Mouse (Mus musculus) brown adipose tissue, adult 24 weeks (tissue): ENCODE data around the gene Wdr73. TPM values are rescaled to one million over a fixed set of nuclear protein-coding genes. Genes with fewer than 3 reads are reported as not detected.

Experiments used
- H3K27ac ChIP-seq: fragments of 200-500 bp; replicated peaks from 2 replicates; pipeline ENCODE4 v1.5.1; 2012; ENCODE audit warnings: low read depth, mild to moderate bottlenecking, low read length
- H3K4me1 ChIP-seq: fragments of 200-500 bp; 2 replicates; pipeline ENCODE4 v1.6.1; 2012; ENCODE audit warnings: low read length, mixed read lengths; ENCODE audit not compliant: control insufficient read depth, insufficient read depth, insufficient read length
- H3K4me3 ChIP-seq: fragments of 200-500 bp; 2 replicates; pipeline ENCODE4 v1.5.1; 2012; ENCODE audit warnings: low read depth, mild to moderate bottlenecking, low read length, moderate library complexity; ENCODE audit not compliant: insufficient read depth
- polyA plus RNA-seq: library from polyadenylated mRNA; stranded (reverse); fragments of >200 nt; gene quantifications from 2 replicates; pipeline ENCODE4 v1.2.4, GENCODE M21; 2012; ENCODE audit not compliant: missing spikeins, insufficient read depth, insufficient read length

Wdr73 gene
- polyA plus RNA-seq, 1 experiment, result 19.3 TPM

- Histone ChIP-seq H3K4me1 (no peaks in the 10 kb centered on the region; the same call in 1 of the 2 replicates), H3K27ac (no peak overlapping the region), H3K4me3 (no peak overlapping the region)
Observed at GRCm38 (mm10) chr7:80875727-80876126, 25.3 kb downstream of the Wdr73 start.

GRCm38 (mm10) chr7:80873631-80874030 is 27.4 kb downstream of the Wdr73 start:
- H3K4me3 ChIP-seq, result no peak overlapping the region
- H3K27ac ChIP-seq, result no peak overlapping the region
- H3K4me1 ChIP-seq, result no peaks in the 10 kb centered on the region; the same call in 1 of the 2 replicates

- no peak overlapping the region for H3K27ac ChIP-seq
- H3K4me3 ChIP-seq, result no peak overlapping the region
Observed at GRCm38 (mm10) chr7:80873038-80873437, 28.0 kb downstream of the Wdr73 start.

GRCm38 (mm10) chr7:80868686-80869085 is 32.4 kb downstream of the Wdr73 start:
- Histone ChIP-seq H3K4me1 (peaks cover 4% of the 10 kb centered on the region), H3K27ac (no peak overlapping the region), H3K4me3 (no peak overlapping the region)

More at GRCm38 (mm10) chr7:80873038-80873437, 28.0 kb downstream of the Wdr73 start:
- no peaks in the 10 kb centered on the region; the same call in 1 of the 2 replicates for H3K4me1 ChIP-seq

- H3K27ac ChIP-seq, result no peak overlapping the region
- H3K4me1 ChIP-seq, result peaks cover 4% of the 10 kb centered on the region
Observed at GRCm38 (mm10) chr7:80866514-80867147, 34.4 kb downstream of the Wdr73 start.

GRCm38 (mm10) chr7:80865521-80865920 is 35.5 kb downstream of the Wdr73 start:
- H3K27ac ChIP-seq, result no peak overlapping the region
- no peak overlapping the region for H3K4me3 ChIP-seq
- peaks cover 4% of the 10 kb centered on the region for H3K4me1 ChIP-seq

More at GRCm38 (mm10) chr7:80866514-80867147, 34.4 kb downstream of the Wdr73 start:
- H3K4me3 ChIP-seq, result no peak overlapping the region

GRCm38 (mm10) chr7:80864831-80865230 is 36.2 kb downstream of the Wdr73 start:
- H3K27ac ChIP-seq, result peak overlapping the region; percentile 34
- H3K4me3 ChIP-seq, result no peak overlapping the region

GRCm38 (mm10) chr7:80864151-80864550 is 36.9 kb downstream of the Wdr73 start:
- no peak overlapping the region for H3K27ac ChIP-seq
- no peak overlapping the region for H3K4me3 ChIP-seq
- H3K4me1 ChIP-seq, result peaks cover 4% of the 10 kb centered on the region

More at GRCm38 (mm10) chr7:80864831-80865230, 36.2 kb downstream of the Wdr73 start:
- H3K4me1 ChIP-seq, result peaks cover 4% of the 10 kb centered on the region

GRCm38 (mm10) chr7:80863520-80863919 is 37.5 kb downstream of the Wdr73 start:
- peaks cover 4% of the 10 kb centered on the region for H3K4me1 ChIP-seq
- no peak overlapping the region for H3K4me3 ChIP-seq
- H3K27ac ChIP-seq, result no peak overlapping the region

GRCm38 (mm10) chr7:80862475-80862874 is 38.6 kb downstream of the Wdr73 start:
- H3K4me3 ChIP-seq, result no peak overlapping the region
- no peak overlapping the region for H3K27ac ChIP-seq
- H3K4me1 ChIP-seq, result peaks cover 4% of the 10 kb centered on the region

- Histone ChIP-seq H3K4me1 (peaks cover 4% of the 10 kb centered on the region), H3K27ac (peak within 1 kb of the TSS; percentile 77), H3K4me3 (peak within 1 kb of the TSS; percentile 98)
Observed at GRCm38 (mm10) chr7:80860729-80861274, 40.3 kb downstream of the Wdr73 start, which contains the start of gene Zscan2. Gene Zscan2 (plus strand): TSS chr7:80860920.

GRCm38 (mm10) chr7:80860227-80860626 is 40.8 kb downstream of the Wdr73 start:
- Histone ChIP-seq H3K4me1 (peaks cover 4% of the 10 kb centered on the region), H3K4me3 (peak overlapping the region; percentile 73), H3K27ac (no peak overlapping the region)

- Histone ChIP-seq H3K27ac (no peak overlapping the region), H3K4me3 (no peak overlapping the region), H3K4me1 (no peaks in the 10 kb centered on the region)
Observed at GRCm38 (mm10) chr7:80857181-80857580, 43.9 kb downstream of the Wdr73 start.

- Histone ChIP-seq H3K27ac (no peak overlapping the region), H3K4me1 (no peaks in the 10 kb centered on the region), H3K4me3 (no peak overlapping the region)
Observed at GRCm38 (mm10) chr7:80855316-80855715, 45.8 kb downstream of the Wdr73 start.

GRCm38 (mm10) chr7:80853218-80853617 is 47.9 kb downstream of the Wdr73 start:
- H3K27ac ChIP-seq, result no peak overlapping the region
- H3K4me3 ChIP-seq, result no peak overlapping the region
- no peaks in the 10 kb centered on the region for H3K4me1 ChIP-seq

GRCm38 (mm10) chr7:80850520-80850919 is 50.5 kb downstream of the Wdr73 start:
- Histone ChIP-seq H3K4me3 (no peak overlapping the region), H3K4me1 (no peaks in the 10 kb centered on the region)

More at GRCm38 (mm10) chr7:80850520-80850919, 50.5 kb downstream of the Wdr73 start:
- H3K27ac ChIP-seq, result no peak overlapping the region
